ENCODE assay signal across 21 mouse cellular contexts in the genomic region with DNA sequence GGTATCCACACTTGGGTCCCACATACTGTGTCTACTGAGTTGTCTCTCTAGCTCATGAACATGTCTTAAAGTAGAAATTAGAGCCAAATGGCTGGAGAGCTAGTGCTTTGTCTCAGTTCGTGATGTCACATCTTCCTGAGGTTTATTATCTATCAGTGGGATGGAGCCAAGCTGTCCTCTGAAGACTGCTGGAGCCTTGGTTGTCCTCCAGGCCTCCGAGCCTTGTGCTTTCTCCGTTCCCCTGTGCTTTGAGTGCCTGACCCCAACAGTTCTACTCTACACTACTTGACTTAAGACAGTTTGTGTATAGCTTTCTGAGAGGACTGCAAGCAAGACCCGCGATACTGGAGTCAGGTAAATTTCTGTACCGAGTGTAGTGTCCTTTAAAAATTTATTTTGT. TPM values are rescaled to one million over a fixed set of nuclear protein-coding genes. Genes with fewer than 3 reads are reported as not detected.
A peak's percentile ranks its signal among the peaks of the same experiment; 100 is the strongest.
DNase-seq lines count a peak whose midpoint lies in the region; ATAC-seq and TF ChIP-seq lines count a peak whose summit lies in the region.
"Had no signal": no experiment of that assay in that cellular context is flagged by ENCODE, and none has a peak within 500 bp of the region (broad histone marks: within the 10 kb centered on the region; RNA-seq: fewer than 3 reads in every experiment).

No protein-coding gene starts in this region.

- H3K4me2 ChIP-seq in kidney, postnatal 0 days (ENCODE audit: low read length), result no peak overlapping the region
- no peak overlapping the region for H3K4me2 ChIP-seq in kidney, embryonic 15.5 days
- no peak overlapping the region for H3K4me2 ChIP-seq in liver, embryonic 13.5 days
- H3K4me2 ChIP-seq: embryonic facial prominence, embryonic 13.5 days; embryonic facial prominence, embryonic 15.5 days; forebrain, embryonic 12.5 days had no signal

- no peak overlapping the region for H3K4me3 ChIP-seq in kidney, postnatal 0 days (replicated peaks; ENCODE audit: low read depth, low read length)
- no peak overlapping the region for H3K4me3 ChIP-seq in kidney, embryonic 15.5 days (replicated peaks)
- no peak overlapping the region for H3K4me3 ChIP-seq in liver, embryonic 13.5 days (replicated peaks)
- H3K4me3 ChIP-seq: embryonic facial prominence, embryonic 13.5 days; embryonic facial prominence, embryonic 15.5 days; erythroblast, embryonic 14.5 days; forebrain, embryonic 10.5 days; forebrain, embryonic 12.5 days had no signal

- 82% methylated on average over 6 of the region's 6 CpGs for WGBS in kidney, postnatal 0 days
- 79% methylated on average over 6 of the region's 6 CpGs for WGBS in kidney, embryonic 15.5 days
- 81% methylated on average over 6 of the region's 6 CpGs for WGBS in liver, embryonic 13.5 days (ENCODE audit: insufficient replicate concordance)

- H3K27me3 ChIP-seq in kidney, postnatal 0 days (ENCODE audit: insufficient read depth, low read length), result no peaks in the 10 kb centered on the region
- no peaks in the 10 kb centered on the region for H3K27me3 ChIP-seq in kidney, embryonic 15.5 days
- no peaks in the 10 kb centered on the region for H3K27me3 ChIP-seq in liver, embryonic 13.5 days
- H3K27me3 ChIP-seq: embryonic facial prominence, embryonic 13.5 days; embryonic facial prominence, embryonic 15.5 days; forebrain, embryonic 12.5 days had no signal

- 0 out of 2 replicates have a peak, but pooled peaks cover 5% of the 10 kb centered on the region for H3K36me3 ChIP-seq in kidney, postnatal 0 days (ENCODE audit: insufficient read depth, low read length)
- H3K36me3 ChIP-seq in kidney, embryonic 15.5 days, result peaks cover 13% of the 10 kb centered on the region
- H3K36me3 ChIP-seq in liver, embryonic 13.5 days, result peaks cover 23% of the 10 kb centered on the region
- H3K36me3 ChIP-seq: embryonic facial prominence, embryonic 15.5 days; forebrain, embryonic 12.5 days had no signal

- H3K4me1 ChIP-seq in kidney, postnatal 0 days (replicated peaks; ENCODE audit: insufficient read depth, low read length), result peaks cover 14% of the 10 kb centered on the region; the same call in 1 of the 2 replicates
- H3K4me1 ChIP-seq in kidney, embryonic 15.5 days, result peaks cover 37% of the 10 kb centered on the region
- H3K4me1 ChIP-seq in liver, embryonic 13.5 days (replicated peaks), result peaks cover 85% of the 10 kb centered on the region

- no peak for ATAC-seq in kidney, postnatal 0 days (replicated peaks; ENCODE audit: low FRiP score, low read depth)
- no peak for ATAC-seq in kidney, embryonic 15.5 days (replicated peaks; ENCODE audit: low FRiP score)
- no peak for ATAC-seq in liver, embryonic 13.5 days (ENCODE audit: low read depth)
- ATAC-seq: forebrain, embryonic 14.5 days; forebrain, embryonic 16.5 days had no signal

- H3K9ac ChIP-seq in kidney, postnatal 0 days (ENCODE audit: low read depth, low read length), result no peak overlapping the region
- no peak overlapping the region for H3K9ac ChIP-seq in kidney, embryonic 15.5 days
- no peak overlapping the region for H3K9ac ChIP-seq in liver, embryonic 13.5 days
- H3K9ac ChIP-seq: embryonic facial prominence, embryonic 13.5 days; embryonic facial prominence, embryonic 15.5 days; forebrain, embryonic 12.5 days had no signal

- H3K9me3 ChIP-seq in kidney, postnatal 0 days (replicated peaks; ENCODE audit: low read length), result no peaks in the 10 kb centered on the region
- no peaks in the 10 kb centered on the region for H3K9me3 ChIP-seq in kidney, embryonic 15.5 days (replicated peaks)
- H3K9me3 ChIP-seq in liver, embryonic 13.5 days (replicated peaks), result 0 out of 2 replicates have a peak, but pooled peaks cover 4% of the 10 kb centered on the region
- H3K9me3 ChIP-seq: embryonic facial prominence, embryonic 13.5 days; embryonic facial prominence, embryonic 15.5 days; forebrain, embryonic 10.5 days; forebrain, embryonic 12.5 days had no signal

- TF ChIP-seq CTCF in kidney, postnatal 0 days (IDR thresholded peaks at IDR 0.05; ENCODE audit: low read depth), result no peak

- peak; percentile 70 for DNase-seq in kidney, postnatal 0 days (ENCODE audit: low spot score)
- no peak for DNase-seq in liver, embryonic 13.5 days
- DNase-seq in liver, result no peak
- DNase-seq: adrenal gland, adult 2 months; adrenal gland, postnatal 10 days; adrenal gland, postnatal 25 days; cerebellum, adult 11 months; cerebellum, adult 18-20 months; cerebellum, adult 8-10 months; cerebellum, adult 9-11 months; cerebellum, postnatal 14 days; cerebellum, postnatal 36 days; embryo, embryonic 11 days had no signal

- H3K27ac ChIP-seq in kidney, postnatal 0 days, result 0 out of 2 replicates have a peak overlapping the region, but pooled peaks have one; percentile 50
- no peak overlapping the region for H3K27ac ChIP-seq in kidney, embryonic 15.5 days
- H3K27ac ChIP-seq in liver, embryonic 13.5 days, result peak overlapping the region; percentile 24; the same call in 1 of the 2 replicates
- H3K27ac ChIP-seq: embryonic facial prominence, embryonic 13.5 days; embryonic facial prominence, embryonic 15.5 days; forebrain, embryonic 10.5 days; forebrain, embryonic 12.5 days had no signal

RNA-seq across cellular contexts. Expression of gene Cyth3, which starts 26.9 kb away (rescaled TPM):
- 74.3 and 76.7 TPM in 2 replicates for polyA plus RNA-seq in kidney, postnatal 0 days (2015; fragmentation: Nextera tagmentation; extraction: Ambion mirVana)
- polyA plus RNA-seq in kidney, embryonic 15.5 days (2015; fragmentation: Nextera tagmentation; extraction: Ambion mirVana), result 66.0 and 71.5 TPM in 2 replicates
- polyA plus RNA-seq in liver, embryonic 13.5 days (2015; fragmentation: Nextera tagmentation; extraction: Ambion mirVana), result 35.0 and 42.2 TPM in 2 replicates
